Mouse (Mus musculus): ENCODE measurements around the gene Cfap43.

The Cfap43 gene

GRCm38 (mm10) chr19:47919126-47919965 is at the start of gene Cfap43, which contains the start of gene Itprip:
Gene Cfap43 (minus strand): TSS chr19:47919287.
Gene Itprip (minus strand): TSS chr19:47919299.
- peak; percentile 32 for DNase-seq (ENCODE audit: low spot score)

- no peak for DNase-seq (ENCODE audit: low spot score)
Observed at GRCm38 (mm10) chr19:47958181-47958580, 39.1 kb upstream of the Cfap43 start.

GRCm38 (mm10) chr19:47953169-47953568 is 34.1 kb upstream of the Cfap43 start:
- DNase-seq (ENCODE audit: low spot score) = no peak

- no peak for DNase-seq (ENCODE audit: low spot score)
Observed at GRCm38 (mm10) chr19:47950946-47951345, 31.9 kb upstream of the Cfap43 start.

GRCm38 (mm10) chr19:47946821-47947465 is 27.9 kb upstream of the Cfap43 start:
- no peak for DNase-seq (ENCODE audit: low spot score)

GRCm38 (mm10) chr19:47939361-47939760 is 20.3 kb upstream of the Cfap43 start:
- no peak for DNase-seq (ENCODE audit: low spot score)

GRCm38 (mm10) chr19:47937443-47938406 is 18.6 kb upstream of the Cfap43 start, which contains the start of gene Cfap58:
Gene Cfap58 (plus strand): TSS chr19:47937675.
- DNase-seq (ENCODE audit: low spot score) = no peak

- no peak for DNase-seq (ENCODE audit: low spot score)
Observed at GRCm38 (mm10) chr19:47936938-47937337, 17.9 kb upstream of the Cfap43 start.

- DNase-seq (ENCODE audit: low spot score) = no peak
Observed at GRCm38 (mm10) chr19:47936490-47936889, 17.4 kb upstream of the Cfap43 start.

- DNase-seq (ENCODE audit: low spot score) = no peak
Observed at GRCm38 (mm10) chr19:47935530-47935929, 16.4 kb upstream of the Cfap43 start.

- no peak for DNase-seq (ENCODE audit: low spot score)
Observed at GRCm38 (mm10) chr19:47934636-47935238, 15.7 kb upstream of the Cfap43 start.

- no peak for DNase-seq (ENCODE audit: low spot score)
Observed at GRCm38 (mm10) chr19:47934146-47934545, 15.1 kb upstream of the Cfap43 start.

- peak; percentile 32 for DNase-seq (ENCODE audit: low spot score)
Observed at GRCm38 (mm10) chr19:47931982-47932638, 13.0 kb upstream of the Cfap43 start.

- no peak for DNase-seq (ENCODE audit: low spot score)
Observed at GRCm38 (mm10) chr19:47929043-47929442, 10.0 kb upstream of the Cfap43 start.

- no peak for DNase-seq (ENCODE audit: low spot score)
Observed at GRCm38 (mm10) chr19:47927032-47927431, 7.9 kb upstream of the Cfap43 start.

GRCm38 (mm10) chr19:47925819-47926218 is 6.7 kb upstream of the Cfap43 start:
- DNase-seq (ENCODE audit: low spot score) = no peak

- no peak for DNase-seq (ENCODE audit: low spot score)
Observed at GRCm38 (mm10) chr19:47919966-47920375, 884 bp upstream of the Cfap43 start.

- no peak for DNase-seq (ENCODE audit: low spot score)
Observed at GRCm38 (mm10) chr19:47918455-47919101, 509 bp downstream of the Cfap43 start.

GRCm38 (mm10) chr19:47918016-47918415 is 1.1 kb downstream of the Cfap43 start:
- no peak for DNase-seq (ENCODE audit: low spot score)

GRCm38 (mm10) chr19:47917396-47917795 is 1.7 kb downstream of the Cfap43 start:
- DNase-seq (ENCODE audit: low spot score) = no peak

- no peak for DNase-seq (ENCODE audit: low spot score)
Observed at GRCm38 (mm10) chr19:47915251-47915650, 3.8 kb downstream of the Cfap43 start.
